Mouse (Mus musculus) cerebellum, postnatal 10 days (tissue): ENCODE results near the gene Vamp2.

Experiments used
- DNase-seq, 2 experiments: peaks; one replicate each; pipeline ENCODE4 v3.0.0; 2021; ENCODE audit warnings: mixed read lengths in 2 of 2

Vamp2 gene

GRCm38 (mm10) chr11:69065394-69065925, 22.8 kb upstream of the Vamp2 start:
- DNase-seq = no peak

GRCm38 (mm10) chr11:69066163-69066861, 22.0 kb upstream of the Vamp2 start:
- DNase-seq = peak; percentile 66 to 72

GRCm38 (mm10) chr11:69066956-69067355, 21.3 kb upstream of the Vamp2 start:
- DNase-seq = peak; percentile 94

GRCm38 (mm10) chr11:69067601-69068000, 20.7 kb upstream of the Vamp2 start:
- DNase-seq = no peak

- peak in 1 of 2 experiments; percentile 40 for DNase-seq
Observed at GRCm38 (mm10) chr11:69070093-69070492, 18.2 kb upstream of the Vamp2 start.

GRCm38 (mm10) chr11:69070590-69071222, 17.6 kb upstream of the Vamp2 start, which contains the start of gene Tmem107:
TSS of gene Tmem107 (plus strand) at chr11:69070806.
- peak; percentile 96 to 97 for DNase-seq

- no peak for DNase-seq
Observed at GRCm38 (mm10) chr11:69071262-69071661, 17.0 kb upstream of the Vamp2 start.

- DNase-seq = no peak
Observed at GRCm38 (mm10) chr11:69072234-69072633, 16.1 kb upstream of the Vamp2 start.

- DNase-seq = peak in 1 of 2 experiments; percentile 32
Observed at GRCm38 (mm10) chr11:69072666-69073064, 15.6 kb upstream of the Vamp2 start.

GRCm38 (mm10) chr11:69073065-69073888, 15.0 kb upstream of the Vamp2 start:
- DNase-seq = peak; percentile 92 to 94

- peak in 1 of 2 experiments; percentile 26 for DNase-seq
Observed at GRCm38 (mm10) chr11:69073951-69074775, 14.1 kb upstream of the Vamp2 start.

- no peak for DNase-seq
Observed at GRCm38 (mm10) chr11:69074776-69075069, 13.6 kb upstream of the Vamp2 start.

GRCm38 (mm10) chr11:69075764-69076479, 12.4 kb upstream of the Vamp2 start:
- DNase-seq = no peak

GRCm38 (mm10) chr11:69076572-69076971, 11.7 kb upstream of the Vamp2 start:
- DNase-seq = no peak

GRCm38 (mm10) chr11:69077316-69077715, 11.0 kb upstream of the Vamp2 start:
- no peak for DNase-seq

- no peak for DNase-seq
Observed at GRCm38 (mm10) chr11:69078041-69078440, 10.2 kb upstream of the Vamp2 start.

- no peak for DNase-seq
Observed at GRCm38 (mm10) chr11:69078805-69079438, 9.4 kb upstream of the Vamp2 start.

- no peak for DNase-seq
Observed at GRCm38 (mm10) chr11:69080102-69080854, 8.0 kb upstream of the Vamp2 start.

- DNase-seq = no peak
Observed at GRCm38 (mm10) chr11:69080855-69081222, 7.5 kb upstream of the Vamp2 start.

GRCm38 (mm10) chr11:69081613-69082012, 6.7 kb upstream of the Vamp2 start:
- no peak for DNase-seq

- DNase-seq = no peak
Observed at GRCm38 (mm10) chr11:69085608-69086007, 2.7 kb upstream of the Vamp2 start.
